Mouse (Mus musculus) embryonic fibroblast, embryonic 13.5 days (primary cell): ENCODE measurements around the gene 2610528J11Rik. TPM values are rescaled to one million over a fixed set of nuclear protein-coding genes. Genes with fewer than 3 reads are reported as not detected.
"Not testable (repeated sequence)": the region's sequence is repeated elsewhere in the genome, so short reads cannot be mapped to it uniquely, and the experiment has no call there.

Experiments used
- H3K27ac ChIP-seq: 2 replicates; pipeline ENCODE4 v1.5.1; 2012; ENCODE audit warnings: low read length, control low read depth, inconsistent platforms; ENCODE audit not compliant: insufficient read depth
- H3K4me1 ChIP-seq: 2 replicates; pipeline ENCODE4 v1.6.1; 2011; ENCODE audit warnings: low read length; ENCODE audit not compliant: control insufficient read depth, insufficient read depth
- H3K4me3 ChIP-seq: 2 replicates; pipeline ENCODE4 v1.5.1; 2011; ENCODE audit warnings: mild to moderate bottlenecking, control low read depth, low read length; ENCODE audit not compliant: insufficient read depth
- CTCF ChIP-seq: IDR thresholded peaks from 2 replicates; pipeline ENCODE4 v1.5.1; 2011; ENCODE audit warnings: mild to moderate bottlenecking, control low read depth, low read length, moderate library complexity, borderline replicate concordance; ENCODE audit not compliant: insufficient read depth
- POLR2A ChIP-seq: IDR thresholded peaks from 2 replicates; pipeline ENCODE4 v1.6.1; 2011; ENCODE audit warnings: low read depth, mild to moderate bottlenecking, control low read depth, low read length, moderate library complexity
- polyA plus RNA-seq: library from polyadenylated mRNA; stranded (reverse); fragments of >200 nt; gene quantifications from 2 replicates; pipeline ENCODE4 v1.2.4, GENCODE M21; 2011; ENCODE audit warnings: low read depth; ENCODE audit not compliant: missing spikeins, insufficient read length

Gene 2610528J11Rik
- polyA plus RNA-seq: not detected in 2 replicates

GRCm38 (mm10) chr4:118526408-118527334, at the start of gene 2610528J11Rik:
Gene 2610528J11Rik, plus strand, starts transcription at chr4:118526999.
- TF ChIP-seq CTCF (no peak), POLR2A (no peak)
- Histone ChIP-seq H3K4me3 (no peak within 1 kb of the TSS), H3K4me1 (no peaks in the 10 kb centered on the region), H3K27ac (no peak within 1 kb of the TSS)

- no peaks in the 10 kb centered on the region for H3K4me1 ChIP-seq
- no peak within 1 kb of the TSS for H3K27ac ChIP-seq
- TF ChIP-seq CTCF (no peak), POLR2A (no peak)
- H3K4me3 ChIP-seq: no peak within 1 kb of the TSS
Observed at GRCm38 (mm10) chr4:118489717-118490132, 37.1 kb upstream of the 2610528J11Rik start, which contains the start of gene Tie1. Gene Tie1, minus strand, starts transcription at chr4:118490061.

DNA sequence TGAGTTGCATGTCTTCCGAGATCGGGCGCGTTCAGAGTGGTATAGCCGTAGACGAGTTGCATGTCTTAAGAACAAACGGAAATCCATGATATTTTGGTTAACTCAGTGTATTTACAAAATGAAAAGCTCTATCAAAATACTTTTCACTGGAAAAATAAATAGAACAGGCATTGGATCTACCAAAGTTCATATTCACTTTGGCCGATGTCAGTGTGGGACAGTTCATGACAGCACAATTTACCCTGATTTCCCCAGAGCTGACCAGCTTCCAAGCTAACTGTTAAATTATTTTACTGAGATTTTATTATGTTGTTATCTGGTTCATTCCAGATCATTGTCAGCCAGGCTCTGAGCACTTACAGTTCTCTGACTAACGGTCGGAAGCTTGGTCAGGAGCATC, 36.3 kb upstream of the 2610528J11Rik start:
- TF ChIP-seq POLR2A (no peak), CTCF (no peak)
- H3K4me1 ChIP-seq: no peaks in the 10 kb centered on the region
- no peak overlapping the region for H3K27ac ChIP-seq
- H3K4me3 ChIP-seq: no peak overlapping the region

DNA sequence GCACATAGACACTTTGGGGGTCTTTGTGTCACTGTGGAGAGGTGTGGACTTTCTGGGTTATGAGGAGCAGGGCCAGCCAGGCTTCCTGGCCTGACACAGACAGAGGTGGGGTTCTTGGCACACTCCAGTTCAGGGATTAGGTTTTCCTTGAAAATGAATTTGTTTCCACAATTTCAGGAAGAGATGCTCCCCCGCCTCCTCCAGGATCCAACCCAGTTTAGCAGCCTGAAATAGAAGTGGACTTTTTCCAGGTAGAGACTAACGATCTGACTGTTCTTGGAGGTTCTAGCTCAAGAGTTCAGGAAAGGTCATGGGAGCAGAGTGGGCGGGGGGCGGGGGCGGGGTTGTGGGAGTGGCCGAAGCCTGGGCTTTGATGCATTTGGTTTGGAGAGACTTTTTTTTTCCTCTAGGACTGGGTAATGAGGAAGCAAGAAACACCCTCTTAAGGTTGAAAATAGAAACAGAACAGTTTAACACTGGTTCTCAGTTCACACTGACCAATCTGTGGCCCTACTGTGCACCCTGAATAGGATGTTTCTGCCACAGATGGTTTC, 26.6 kb upstream of the 2610528J11Rik start:
- Histone ChIP-seq H3K4me3 (no peak overlapping the region), H3K27ac (no peak overlapping the region), H3K4me1 (no peaks in the 10 kb centered on the region)
- TF ChIP-seq CTCF: no peak
- TF ChIP-seq POLR2A: no peak

GRCm38 (mm10) chr4:118500792-118501191, 26.0 kb upstream of the 2610528J11Rik start:
- no peak overlapping the region for H3K4me3 ChIP-seq
- TF ChIP-seq CTCF (no peak), POLR2A (no peak)
- H3K4me1 ChIP-seq: no peaks in the 10 kb centered on the region
- no peak overlapping the region for H3K27ac ChIP-seq

- no peak for TF ChIP-seq POLR2A
- no peak for TF ChIP-seq CTCF
- Histone ChIP-seq H3K4me3 (no peak overlapping the region), H3K4me1 (no peaks in the 10 kb centered on the region), H3K27ac (no peak overlapping the region)
Observed at GRCm38 (mm10) chr4:118505551-118505950, 21.2 kb upstream of the 2610528J11Rik start.

- not testable (repeated sequence) for H3K27ac ChIP-seq, H3K4me1 ChIP-seq, H3K4me3 ChIP-seq
Observed at GRCm38 (mm10) chr4:118507171-118507570, 19.6 kb upstream of the 2610528J11Rik start.

DNA sequence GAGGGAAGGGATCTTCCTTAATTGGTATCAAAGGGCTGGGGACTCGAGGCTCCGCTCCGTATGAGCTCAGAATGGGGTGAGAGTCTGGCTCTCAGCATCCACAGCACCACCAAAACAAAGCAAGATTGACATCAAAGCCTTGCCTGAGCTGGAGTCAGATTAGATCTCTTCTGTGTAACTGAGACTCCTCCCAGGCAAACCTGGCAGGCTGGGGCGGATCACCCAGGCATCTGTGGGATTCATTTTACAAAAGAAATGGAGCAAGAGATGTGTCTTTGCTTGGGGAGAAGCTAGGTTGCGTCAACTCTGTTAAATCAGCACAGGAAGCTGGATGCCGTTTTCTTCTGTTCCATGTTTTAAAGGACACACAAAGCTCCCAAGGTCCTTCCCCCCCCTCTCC, 17.7 kb upstream of the 2610528J11Rik start:
- TF ChIP-seq POLR2A: no peak
- TF ChIP-seq CTCF: no peak
- Histone ChIP-seq H3K4me3 (no peak overlapping the region), H3K4me1 (no peaks in the 10 kb centered on the region), H3K27ac (no peak overlapping the region)

DNA sequence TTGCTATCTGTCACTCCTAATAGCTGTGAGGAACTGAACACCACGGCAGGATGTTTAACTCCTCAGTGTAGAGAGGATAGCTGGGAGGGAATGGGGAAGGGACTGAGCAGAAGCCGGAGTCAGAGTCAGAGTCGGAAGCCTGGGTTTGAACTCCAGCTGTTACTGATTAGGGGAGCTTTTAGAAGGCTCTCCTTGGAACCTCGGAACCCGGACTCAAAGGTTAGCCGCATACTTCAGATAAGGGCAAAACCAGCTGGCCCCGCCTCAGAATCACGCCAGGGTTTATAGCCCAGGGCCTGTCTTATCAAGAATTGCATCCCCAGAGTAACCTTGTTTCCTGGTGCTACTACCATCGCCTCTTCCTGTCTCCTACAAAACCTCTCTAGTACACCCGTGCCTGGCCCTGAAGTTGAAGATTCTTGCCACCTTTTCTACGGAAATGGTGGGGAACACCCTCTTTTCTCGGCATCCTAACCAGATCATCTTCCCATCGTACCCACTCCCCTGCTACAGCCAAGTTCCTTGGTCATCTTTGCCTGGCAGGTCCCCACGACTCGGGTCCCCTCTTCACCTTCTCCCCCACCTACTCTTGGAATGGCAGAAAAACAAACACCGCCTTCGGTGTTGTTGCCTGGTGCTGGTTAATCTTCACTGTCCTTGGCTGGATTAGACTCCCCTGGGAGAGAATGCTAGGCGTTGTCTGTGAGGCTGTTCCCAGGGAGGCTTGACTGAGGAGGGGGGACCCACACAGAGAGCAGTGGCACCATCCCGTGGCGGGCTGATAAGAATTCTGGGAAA, 9.9 kb upstream of the 2610528J11Rik start:
- no peak overlapping the region for H3K4me3 ChIP-seq
- no peaks in the 10 kb centered on the region for H3K4me1 ChIP-seq
- no peak overlapping the region for H3K27ac ChIP-seq
- TF ChIP-seq CTCF (no peak), POLR2A (no peak)
